Mouse (Mus musculus): ENCODE measurements at regions not wholly inside any gene's neighbourhood (a gene's known extent, or its start where the extent isn't known, plus 50 kb on each side); places are given as distances from the start of the nearest gene placed in this dataset.

- TF ChIP-seq CTCF (IDR thresholded peaks at IDR 0.05; ENCODE audit: control insufficient read depth, insufficient read depth, insufficient read length) (no peak), CEBPB (IDR thresholded peaks at IDR 0.05; ENCODE audit: low read depth) (no peak), USF1 (IDR thresholded peaks at IDR 0.05; ENCODE audit: low read depth) (no peak), MYOG (IDR thresholded peaks at IDR 0.05; ENCODE audit: control insufficient read depth, extremely low read depth, insufficient read length) (no peak), MYOD1 (IDR thresholded peaks at IDR 0.05; ENCODE audit: control insufficient read depth, insufficient read length, low read depth) (no peak), FOSL1 (IDR thresholded peaks at IDR 0.05; ENCODE audit: insufficient read depth, low read length, poor library complexity, severe bottlenecking) (no peak)
Measured at GRCm38 (mm10) chr16:21357433-21357832, 65.5 kb upstream of the Vps8 start.

Data from C2C12 (cell line).